Mouse (Mus musculus) liver, postnatal 0 days (tissue): ENCODE results near the gene Smarcd2. TPM values are rescaled to one million over a fixed set of nuclear protein-coding genes. Genes with fewer than 3 reads are reported as not detected.
"Not testable (repeated sequence)": the region's sequence is repeated elsewhere in the genome, so short reads cannot be mapped to it uniquely, and the experiment has no call there.

Source experiments
- ATAC-seq: fragments of 200-750 bp; cut with Nextera tagmentation; 2 replicates; pipeline ENCODE4 v1.8.0; 2017; ENCODE audit warnings: mild to moderate bottlenecking, moderate library complexity
- DNase-seq: peaks from one replicate; pipeline ENCODE4 v3.0.0-alpha.2; 2016
- H3K27ac ChIP-seq: fragments of 300-500 bp; sonication (generic); 2 replicates; pipeline ENCODE4 v1.5.1; 2014; ENCODE audit warnings: antibody characterized with exemption, moderate library complexity, mild to moderate bottlenecking, low read depth
- H3K27me3 ChIP-seq: fragments of 300-500 bp; sonication (generic); 2 replicates; pipeline ENCODE4 v1.6.1; 2014; ENCODE audit warnings: low read length, control low read depth, mixed read lengths; ENCODE audit not compliant: insufficient read depth
- H3K36me3 ChIP-seq: fragments of 300-500 bp; sonication (generic); replicated peaks from 2 replicates; pipeline ENCODE4 v1.6.1; 2014; ENCODE audit warnings: mild to moderate bottlenecking, control low read depth, low read length, moderate library complexity, mixed read lengths; ENCODE audit not compliant: insufficient read depth
- H3K4me1 ChIP-seq: fragments of 300-500 bp; sonication (generic); 2 replicates; pipeline ENCODE4 v1.6.1; 2014; ENCODE audit warnings: antibody characterized with exemption, mild to moderate bottlenecking, control low read depth; ENCODE audit not compliant: insufficient read depth
- H3K4me2 ChIP-seq: fragments of 300-500 bp; sonication (generic); 2 replicates; pipeline ENCODE4 v1.6.1; 2014; ENCODE audit warnings: low read depth, mild to moderate bottlenecking, low read length, moderate library complexity, mixed read lengths
- H3K4me3 ChIP-seq: fragments of 300-500 bp; sonication (generic); 2 replicates; pipeline ENCODE4 v1.5.1; 2014; ENCODE audit warnings: low read depth, low read length
- H3K9ac ChIP-seq: fragments of 300-500 bp; sonication (generic); replicated peaks from 2 replicates; pipeline ENCODE4 v1.6.1; 2014; ENCODE audit warnings: mild to moderate bottlenecking, moderate library complexity
- H3K9me3 ChIP-seq: fragments of 300-500 bp; sonication (generic); 2 replicates; pipeline ENCODE4 v1.6.1; 2016; ENCODE audit warnings: mild to moderate bottlenecking, control low read depth, low read length, mixed read lengths
- CTCF ChIP-seq: sonication (generic); IDR thresholded peaks from 2 replicates; pipeline ENCODE4 v1.5.1; 2016; ENCODE audit warnings: antibody characterized with exemption, low read depth
- EP300 ChIP-seq: IDR thresholded peaks from 2 replicates; pipeline ENCODE4 v1.6.1; 2016; ENCODE audit warnings: antibody characterized with exemption, low read depth, mild to moderate bottlenecking
- WGBS: fragments of 180-500 bp; shearing (Covaris S2); extraction: QIAGEN DNeasy Blood & Tissue Kit; methylation state at CpG from one replicate; pipeline ENCODE4 v1.1.7; 2014; ENCODE audit not compliant: insufficient replicate concordance; 5-methylcytosine and 5-hydroxymethylcytosine counted together
- polyA plus RNA-seq: library from polyadenylated mRNA; unstranded; fragments of >200 nt; fragmentation: Nextera tagmentation; extraction: Ambion mirVana; gene quantifications from 2 replicates; pipeline ENCODE4 v1.2.1, GENCODE M21; 2015

Gene Smarcd2
- polyA plus RNA-seq, 1 experiment from 2014 or later, result 16.4 TPM

- Histone ChIP-seq H3K36me3 (peaks cover 93% of the 10 kb centered on the region), H3K9me3 (no peaks in the 10 kb centered on the region), H3K9ac (no peak overlapping the region), H3K4me2 (no peak overlapping the region), H3K4me3 (no peak overlapping the region), H3K27me3 (no peaks in the 10 kb centered on the region), H3K4me1 (no peaks in the 10 kb centered on the region), H3K27ac (no peak overlapping the region)
- TF ChIP-seq EP300 (no peak), CTCF (peak; percentile 63)
- 88% methylated on average over 1 of the region's 1 CpGs for WGBS
- ATAC-seq (no peak), DNase-seq (no peak)
These were observed 25.9 kb downstream of the Smarcd2 start for GRCm38 (mm10) chr11:106246834-106247233.

GRCm38 (mm10) chr11:106233978-106234377 lies 38.8 kb downstream of the Smarcd2 start:
- ATAC-seq, H3K9me3 ChIP-seq, H3K4me2 ChIP-seq, DNase-seq, H3K4me1 ChIP-seq, H3K27me3 ChIP-seq, H3K9ac ChIP-seq, H3K27ac ChIP-seq, H3K4me3 ChIP-seq: not testable (repeated sequence)
- 76% methylated on average over 8 of the region's 8 CpGs for WGBS
- TF ChIP-seq CTCF, result peak; percentile 50
- H3K36me3 ChIP-seq, result peaks cover 65% of the 10 kb centered on the region

GRCm38 (mm10) chr11:106220603-106221002 lies 52.2 kb downstream of the Smarcd2 start:
- H3K4me2 ChIP-seq, result peak overlapping the region; percentile 16; the same call in 1 of the 2 replicates
- ATAC-seq (no peak), DNase-seq (no peak)
- no peak overlapping the region for H3K27ac ChIP-seq
- no peaks in the 10 kb centered on the region for H3K27me3 ChIP-seq
- no peak overlapping the region for H3K4me3 ChIP-seq
- H3K9ac ChIP-seq, result no peak overlapping the region
- peaks cover 19% of the 10 kb centered on the region for H3K4me1 ChIP-seq
- 75% methylated on average over 3 of the region's 3 CpGs for WGBS
- peaks cover 18% of the 10 kb centered on the region for H3K36me3 ChIP-seq
- TF ChIP-seq CTCF, result no peak
- no peak for TF ChIP-seq EP300
- no peaks in the 10 kb centered on the region for H3K9me3 ChIP-seq

DNA sequence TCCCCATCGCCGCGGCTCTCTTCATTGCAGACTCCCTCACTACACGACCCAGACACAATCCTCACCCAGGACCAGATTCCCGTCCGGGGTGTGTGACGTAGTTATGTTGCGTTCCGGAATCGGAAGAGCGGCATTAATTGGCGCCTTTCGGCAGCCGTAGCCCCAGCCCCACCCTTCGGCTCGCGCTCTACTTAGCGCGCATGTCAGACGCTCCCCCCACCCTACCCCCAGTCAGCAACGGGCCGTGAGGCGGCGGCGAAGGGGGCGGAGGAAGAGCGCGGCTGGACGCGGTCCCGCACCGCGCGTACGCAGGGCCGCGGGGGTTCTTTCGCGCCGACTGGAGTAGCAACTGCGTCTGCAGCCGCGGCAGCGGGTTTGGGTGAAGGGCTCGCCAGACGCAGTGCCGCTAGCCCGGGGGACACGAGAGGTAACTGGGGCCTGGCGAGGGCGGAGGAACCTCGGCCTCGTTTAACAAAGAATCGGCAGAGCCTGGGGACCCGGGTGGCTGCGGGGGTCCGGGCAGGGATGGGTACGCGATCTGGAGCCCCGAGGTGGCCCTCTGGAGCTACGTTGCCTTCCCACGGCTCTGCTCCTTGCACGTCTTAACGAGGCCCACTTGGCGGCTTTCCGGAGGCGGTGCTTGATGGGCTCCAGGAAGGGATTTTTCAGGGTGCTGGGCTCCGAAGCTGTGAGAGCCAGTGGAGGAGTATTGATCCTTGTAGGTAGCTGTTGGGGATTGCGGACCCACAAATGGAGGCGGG lies 55.9 kb downstream of the Smarcd2 start, which contains the start of gene Ddx42:
Ddx42 (plus strand) TSS at position 197 of the 761 bp plus-strand sequence.
- H3K4me1 ChIP-seq, result peaks cover 25% of the 10 kb centered on the region
- H3K36me3 ChIP-seq, result peaks cover 3% of the 10 kb centered on the region; the same call in 1 of the 2 replicates
- H3K9me3 ChIP-seq, result no peaks in the 10 kb centered on the region
- under 1% methylated on average over 70 of the region's 70 CpGs for WGBS
- H3K4me2 ChIP-seq, result peak within 1 kb of the TSS; percentile 78
- ATAC-seq (peak; percentile 89), DNase-seq (peak; percentile 93)
- peak within 1 kb of the TSS; percentile 96 for H3K9ac ChIP-seq
- no peaks in the 10 kb centered on the region for H3K27me3 ChIP-seq
- H3K27ac ChIP-seq, result peak within 1 kb of the TSS; percentile 96
- peak; percentile 21; the same call in 1 of the 2 replicates for TF ChIP-seq EP300
- no peak for TF ChIP-seq CTCF
- peak within 1 kb of the TSS; percentile 94 for H3K4me3 ChIP-seq

- H3K9ac ChIP-seq, result peak within 1 kb of the TSS; percentile 96
- DNase-seq (peak; percentile 97), ATAC-seq (peak; percentile 92)
- under 1% methylated on average over 46 of the region's 46 CpGs for WGBS
- peak within 1 kb of the TSS; percentile 94 for H3K4me3 ChIP-seq
- peak; percentile 56 for TF ChIP-seq EP300
- TF ChIP-seq CTCF, result no peak
- no peaks in the 10 kb centered on the region for H3K9me3 ChIP-seq
- H3K4me1 ChIP-seq, result peaks cover 25% of the 10 kb centered on the region
- H3K36me3 ChIP-seq, result peaks cover 10% of the 10 kb centered on the region
- no peaks in the 10 kb centered on the region for H3K27me3 ChIP-seq
- peak within 1 kb of the TSS; percentile 96 for H3K27ac ChIP-seq
- H3K4me2 ChIP-seq, result peak within 1 kb of the TSS; percentile 78
These were observed 56.6 kb downstream of the Smarcd2 start, which contains the start of gene Ccdc47 for GRCm38 (mm10) chr11:106215927-106216729. TSS of gene Ccdc47 (minus strand) at chr11:106216344.

DNA sequence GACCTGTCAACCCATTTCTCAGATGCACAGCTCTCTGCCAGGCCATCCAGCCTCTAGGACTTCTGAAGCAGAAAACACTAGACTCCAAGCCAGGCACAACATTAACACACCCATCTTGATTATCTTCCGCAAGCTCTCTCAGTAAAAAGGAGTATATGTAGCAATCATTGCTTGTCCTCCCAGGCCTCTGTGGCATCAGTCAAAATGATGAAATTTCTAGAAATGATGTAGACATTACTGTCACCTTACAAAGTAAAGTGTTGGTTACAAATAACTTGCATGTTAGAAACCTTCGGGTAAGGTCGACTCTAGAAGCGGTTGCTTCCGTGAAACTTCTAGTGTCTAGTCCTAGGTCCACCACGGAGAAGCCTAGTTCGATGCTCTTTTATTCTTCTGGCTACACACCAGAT lies 57.3 kb downstream of the Smarcd2 start:
- WGBS, result 14% methylated on average over 7 of the region's 7 CpGs
- H3K27ac ChIP-seq, result peak overlapping the region; percentile 96

More for the DNA sequence above, 57.3 kb downstream of the Smarcd2 start:
- TF ChIP-seq CTCF (no peak), EP300 (no peak)
- no peaks in the 10 kb centered on the region for H3K27me3 ChIP-seq
- ATAC-seq (no peak), DNase-seq (no peak)
- H3K4me2 ChIP-seq, result peak overlapping the region; percentile 70
- H3K9me3 ChIP-seq, result no peaks in the 10 kb centered on the region
- peaks cover 15% of the 10 kb centered on the region for H3K36me3 ChIP-seq
- H3K4me3 ChIP-seq, result peak overlapping the region; percentile 94
- H3K9ac ChIP-seq, result peak overlapping the region; percentile 96
- peaks cover 25% of the 10 kb centered on the region for H3K4me1 ChIP-seq
